Mouse (Mus musculus) fibroblast of lung, adult 2 months (primary cell): ENCODE results near the gene Homer2.

Experiments
- DNase-seq: peaks from one replicate; pipeline ENCODE4 v3.0.0-alpha.2; 2011; ENCODE audit warnings: low read depth

Homer2 gene

DNA sequence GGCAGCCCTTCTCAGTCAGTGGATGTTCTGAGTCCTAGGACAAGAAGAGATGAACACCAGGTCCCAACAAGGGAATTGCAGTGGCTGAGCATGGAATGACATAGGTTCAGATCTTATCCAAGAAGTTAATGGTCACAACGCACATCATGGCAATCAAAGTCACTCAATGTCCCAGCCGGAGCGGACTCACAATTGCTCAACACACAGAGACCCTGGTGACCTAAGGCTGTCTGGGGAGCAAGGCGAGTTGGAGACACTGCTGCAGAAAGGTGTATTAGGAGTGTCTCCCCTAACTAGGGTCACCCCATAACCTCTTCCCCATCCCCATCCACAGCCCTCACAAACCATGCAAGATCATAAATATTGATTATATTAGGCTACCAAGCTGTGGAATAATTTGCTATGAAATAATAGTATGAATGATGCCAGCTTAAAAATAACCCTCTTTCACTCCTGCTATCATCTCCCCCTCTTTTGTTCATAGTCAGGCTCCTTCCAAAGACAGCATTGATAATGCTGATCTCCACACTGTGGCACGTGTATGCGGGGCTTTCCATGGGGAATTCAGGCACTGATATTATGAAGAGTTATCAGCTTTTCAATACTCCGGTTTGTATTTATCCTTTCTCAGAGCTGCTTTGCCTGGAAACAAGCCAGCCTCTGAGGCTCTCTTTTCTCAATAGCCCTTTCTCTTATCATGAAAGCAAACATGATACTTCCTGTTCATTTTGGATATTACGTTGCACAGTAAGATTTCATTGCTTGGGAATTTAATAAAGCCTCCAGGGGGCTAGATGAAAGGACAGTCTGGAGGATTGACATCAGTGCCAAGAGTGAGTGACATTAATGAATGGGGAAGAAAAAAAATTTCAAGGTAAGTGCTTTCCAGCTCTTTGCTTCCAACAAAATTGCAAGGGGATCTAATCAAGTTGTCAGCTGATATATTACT, 147.0 kb downstream of the Homer2 start:
- no peak for DNase-seq

DNA sequence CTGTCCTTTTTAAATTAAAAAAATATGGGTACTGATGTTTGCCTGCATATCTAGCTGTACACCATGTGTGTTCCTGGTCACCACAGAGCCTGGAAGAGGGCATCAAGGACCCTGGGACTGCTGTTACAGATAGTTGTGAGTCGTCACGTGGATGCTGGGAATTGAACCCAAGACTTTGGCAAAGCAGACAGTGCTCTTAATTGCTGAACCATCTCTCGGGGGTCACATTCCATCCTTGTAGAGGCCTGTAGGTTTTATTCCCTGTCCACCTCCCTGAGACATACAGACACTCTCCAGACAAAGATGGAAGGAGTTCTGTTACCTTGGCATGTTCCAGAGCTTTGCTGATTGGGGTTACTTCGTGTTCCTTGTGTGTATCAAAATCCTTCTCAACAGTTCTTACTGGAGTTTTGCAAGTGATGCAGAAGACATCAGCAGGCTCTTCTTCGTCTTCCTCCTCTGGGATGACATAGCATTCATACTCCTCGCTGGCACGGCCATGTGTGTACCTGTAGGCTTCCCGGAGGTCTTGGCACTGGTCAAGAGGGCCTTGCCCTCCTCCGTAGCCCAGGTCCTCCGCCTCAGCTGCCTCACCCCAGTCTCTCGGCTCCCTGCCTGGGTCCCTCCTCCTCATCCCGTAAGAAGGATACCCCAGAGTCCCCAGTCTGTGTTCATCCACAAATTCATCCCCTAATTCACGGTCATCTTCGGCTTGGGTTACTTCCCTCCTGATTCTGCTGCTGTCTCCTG, 147.9 kb downstream of the Homer2 start:
- DNase-seq: no peak

DNA sequence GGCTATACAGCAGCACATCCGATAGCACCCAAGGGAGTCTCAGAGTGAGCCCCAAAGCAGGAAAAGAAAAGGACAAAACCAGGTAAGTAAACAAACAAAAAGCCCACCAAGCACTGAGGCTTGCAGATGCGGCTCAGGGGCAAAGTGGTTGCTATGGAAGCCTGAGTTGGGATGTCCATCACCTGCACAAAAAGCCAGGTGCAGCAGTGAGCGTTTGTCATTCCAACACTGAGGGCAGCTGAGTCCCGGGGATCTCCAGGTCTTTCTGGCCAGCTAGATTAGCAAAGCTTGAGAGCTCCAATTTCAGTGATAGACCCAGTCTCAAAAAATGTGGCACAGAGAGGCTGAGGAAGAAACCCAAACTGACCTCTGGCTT, 149.4 kb downstream of the Homer2 start:
- no peak for DNase-seq

DNA sequence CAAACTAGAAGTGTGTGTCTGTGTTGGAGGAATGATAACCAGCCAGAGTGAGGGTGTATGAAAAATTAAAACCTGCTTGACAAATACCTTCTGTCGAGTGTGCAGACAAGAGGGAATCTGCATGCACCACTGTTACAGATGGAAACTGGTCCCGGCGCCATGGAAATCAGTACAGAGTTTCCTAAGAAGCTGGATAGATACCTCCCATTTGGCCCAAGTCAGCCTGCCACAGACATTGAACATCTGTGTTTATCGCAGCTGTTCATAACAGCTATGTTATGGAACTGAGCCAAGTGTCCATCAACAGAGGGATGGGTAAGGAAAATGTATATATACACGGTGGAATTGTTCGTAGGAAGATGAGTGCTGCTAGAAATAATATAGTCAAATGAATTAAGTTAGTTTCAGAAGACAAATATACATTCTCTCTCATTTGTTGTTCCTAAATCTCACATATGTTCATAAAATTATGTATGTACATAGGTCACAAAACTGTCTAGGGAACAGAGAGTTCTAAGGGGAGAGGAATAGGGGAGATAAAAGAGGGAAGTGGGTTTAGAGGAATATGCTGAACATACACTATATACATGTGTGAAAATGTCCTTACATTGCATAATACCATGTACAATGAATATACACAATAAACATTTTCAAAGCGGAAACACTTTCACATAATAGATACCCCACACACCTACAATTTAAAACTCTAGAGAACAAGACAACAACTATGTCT, 149.9 kb downstream of the Homer2 start:
- DNase-seq: no peak

DNA sequence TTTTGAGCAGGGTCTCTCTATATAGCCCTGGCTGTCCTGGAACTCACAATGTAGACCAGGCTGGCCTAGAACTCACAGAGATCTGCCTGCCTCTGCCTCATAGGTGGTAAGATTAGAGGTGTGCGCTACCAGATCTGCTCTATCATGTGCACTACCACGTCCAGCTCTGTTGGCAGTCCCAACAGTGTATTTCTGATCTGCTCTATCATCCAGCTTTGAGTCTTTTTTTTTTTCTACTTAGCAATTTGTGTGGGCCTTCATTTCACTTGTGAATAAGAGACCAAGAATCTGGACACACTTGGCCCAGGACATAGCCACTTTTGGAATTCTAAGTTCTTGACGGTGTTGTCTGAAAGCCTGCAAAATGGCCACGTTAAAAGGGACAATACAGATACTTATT, 150.5 kb downstream of the Homer2 start:
- DNase-seq: no peak

DNA sequence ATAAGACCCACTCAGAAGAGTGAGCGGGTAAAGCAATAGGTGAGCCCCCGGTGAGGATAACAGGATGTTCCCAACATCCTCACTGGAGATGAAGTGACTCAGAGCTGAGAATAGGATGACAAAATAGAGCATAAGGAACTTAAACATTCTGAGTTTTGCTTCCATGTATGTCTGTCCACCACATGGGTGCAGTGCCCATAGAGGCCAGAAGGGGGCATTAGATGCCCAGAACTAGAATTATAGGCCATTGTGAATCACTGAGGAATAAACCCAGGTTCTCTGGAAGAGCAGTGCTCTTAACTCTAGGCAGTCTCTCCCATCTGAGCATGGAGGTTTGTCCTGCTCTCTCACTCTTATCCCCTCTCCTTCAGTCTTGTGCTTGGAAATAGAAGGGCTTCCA, 153.0 kb downstream of the Homer2 start:
- no peak for DNase-seq

DNA sequence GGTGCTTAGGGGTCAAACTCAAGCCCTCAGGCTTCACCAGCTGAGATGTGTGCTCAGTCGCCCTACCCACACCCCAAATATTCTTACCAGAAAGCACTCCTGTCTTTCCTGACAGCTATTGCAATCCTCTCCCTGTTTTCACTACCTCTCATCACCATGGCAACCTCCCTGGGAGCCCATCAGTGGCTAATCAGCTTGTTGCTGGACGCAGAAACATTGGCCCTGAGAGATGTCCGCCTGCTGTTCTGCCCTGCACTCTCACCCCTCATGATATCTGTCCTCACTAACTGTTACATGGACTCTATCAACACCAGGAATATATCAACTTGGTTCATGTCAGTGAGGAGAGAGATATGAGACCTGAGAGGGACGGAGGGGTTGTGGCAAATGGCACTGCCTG, 153.7 kb downstream of the Homer2 start:
- DNase-seq: no peak
